Mouse (Mus musculus): ENCODE measurements around the gene Ptger3.

DNA sequence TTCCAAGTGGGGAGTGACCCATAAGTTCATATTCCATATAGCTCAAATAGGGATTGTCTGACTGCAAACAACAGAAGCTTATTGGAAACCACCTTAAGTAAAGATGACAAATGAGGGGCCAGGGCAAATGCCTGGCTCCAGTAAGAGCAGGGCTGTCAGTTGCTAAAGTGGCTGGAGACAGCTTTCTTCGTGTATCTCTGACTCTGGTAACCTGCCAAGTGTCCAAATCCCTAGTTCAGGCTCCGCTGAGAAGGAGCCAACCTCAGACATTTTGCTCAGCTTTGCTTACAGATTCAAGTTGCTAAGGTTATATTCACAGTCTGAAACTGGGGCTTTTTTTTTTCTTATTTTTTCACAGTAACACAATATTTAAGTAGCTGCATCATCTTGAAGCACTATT, 12.7 kb downstream of the Ptger3 start:
- no peak for TF ChIP-seq POLR2A (IDR thresholded peaks at IDR 0.05; ENCODE audit: insufficient read depth, low read depth, low read length)
- TF ChIP-seq CTCF (IDR thresholded peaks at IDR 0.05; ENCODE audit: insufficient read depth, low read depth, low read length) = no peak

Data from olfactory bulb, adult 2 months (tissue).